ENCODE assay signal across 1 mouse cellular context in the genomic region with DNA sequence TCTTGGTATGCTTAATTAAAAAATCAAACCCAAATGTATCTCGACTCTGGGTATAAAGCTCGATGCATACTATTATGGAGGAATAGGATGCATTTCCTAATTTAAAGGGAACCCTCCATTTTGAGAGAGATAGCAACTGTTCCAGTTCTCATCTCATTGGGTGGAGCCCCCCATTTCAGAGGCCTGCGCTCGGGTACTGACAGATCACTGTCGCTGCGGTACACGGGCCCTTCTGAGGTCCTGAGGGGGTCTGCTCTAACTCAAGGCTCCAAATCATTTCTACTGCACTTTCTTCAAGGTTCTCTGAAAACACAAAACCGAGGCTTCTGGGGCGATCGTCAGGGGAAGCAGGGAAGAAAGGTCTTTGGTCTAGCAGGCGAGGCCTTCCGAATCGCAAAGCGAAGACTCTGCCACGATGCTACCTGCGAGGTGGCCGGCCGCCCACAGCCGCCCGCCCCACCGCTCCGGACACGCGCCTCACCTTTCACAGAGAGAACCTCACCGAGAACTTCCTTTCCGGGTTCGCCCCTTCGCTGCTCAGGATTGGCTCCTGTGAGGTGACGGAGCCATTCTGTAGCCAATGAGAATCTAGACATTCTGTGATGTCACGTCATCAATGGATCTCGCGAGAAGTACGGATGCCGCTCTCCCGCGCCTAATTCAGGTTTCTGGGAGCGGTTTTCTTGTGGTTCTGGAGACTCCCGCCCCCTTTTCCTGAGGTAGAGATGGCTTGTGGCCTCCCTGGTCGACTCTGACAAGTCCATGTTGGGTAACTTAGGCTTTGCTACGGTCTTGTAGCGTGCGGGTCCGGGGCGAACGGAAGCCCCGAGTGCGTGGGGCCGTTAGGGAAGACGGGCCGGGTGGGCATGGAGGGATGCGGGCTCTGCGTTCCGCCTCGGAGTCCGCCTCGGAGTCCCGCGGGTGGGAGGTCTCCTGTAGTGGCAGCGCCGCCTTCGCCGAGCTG.
TF ChIP-seq lines count a peak whose summit lies in the region.

A gene (plus strand): TSS at position 616 of the 964 bp plus-strand sequence.
A gene (minus strand): TSS at position 818 of the 964 bp plus-strand sequence.

TF ChIP-seq in CH12.LX, 34 proteins besides CTCF, POLR2A, EP300 and RAD21 (continued from another document):
- TF ChIP-seq ZKSCAN1 (IDR thresholded peaks at IDR 0.05; ENCODE audit: borderline replicate concordance, low read depth, low read length) (no peak), TBP (conservative IDR thresholded peaks at IDR 0.05; ENCODE audit: low read depth, low read length) (peak; percentile 67), RCOR1 (conservative IDR thresholded peaks at IDR 0.05; ENCODE audit: low read depth, low read length) (0 out of 2 replicates have a peak, but pooled peaks have one; percentile 6), JUND (conservative IDR thresholded peaks at IDR 0.05; ENCODE audit: low read depth, low read length) (no peak), SIN3A (IDR thresholded peaks at IDR 0.05; ENCODE audit: low read length) (peak; percentile 89), ELF1 (IDR thresholded peaks at IDR 0.05; ENCODE audit: low read depth, low read length) (peak; percentile 94), ZNF384 (IDR thresholded peaks at IDR 0.05; ENCODE audit: low read depth, low read length) (no peak), USF1 (IDR thresholded peaks at IDR 0.05; ENCODE audit: low read depth, low read length) (no peak), GABPA (IDR thresholded peaks at IDR 0.05; ENCODE audit: insufficient replicate concordance, low read depth, low read length) (no peak; the same call in 1 of the 2 replicates), TCF12 (IDR thresholded peaks at IDR 0.05; ENCODE audit: low read depth, low read length) (peak; percentile 69), MAX (IDR thresholded peaks at IDR 0.05; ENCODE audit: low read length) (peak; percentile 87), USF2 (conservative IDR thresholded peaks at IDR 0.05; ENCODE audit: low read depth, low read length) (no peak), NRF1 (IDR thresholded peaks at IDR 0.05; ENCODE audit: low read depth, low read length) (peak; percentile 27; the same call in 1 of the 2 replicates), ZC3H11A (IDR thresholded peaks at IDR 0.05; ENCODE audit: low read depth, low read length) (no peak), E2F4 (IDR thresholded peaks at IDR 0.05; ENCODE audit: insufficient replicate concordance, low read depth, low read length) (peak; percentile 89; the same call in 1 of the 2 replicates), JUN (IDR thresholded peaks at IDR 0.05; ENCODE audit: insufficient read depth, low read depth, low read length) (no peak), MAZ (IDR thresholded peaks at IDR 0.05; ENCODE audit: low read depth, low read length) (no peak), UBTF (IDR thresholded peaks at IDR 0.05; ENCODE audit: low read depth, low read length) (no peak), MEF2A (IDR thresholded peaks at IDR 0.05; ENCODE audit: borderline replicate concordance, low read depth, low read length) (no peak; the same call in 1 of the 2 replicates), CHD1 (IDR thresholded peaks at IDR 0.05; ENCODE audit: low read depth, low read length) (peak; percentile 23; the same call in 1 of the 2 replicates), MYC (IDR thresholded peaks at IDR 0.05; ENCODE audit: low read depth, low read length) (peak; percentile 80; the same call in 1 of the 2 replicates), BHLHE40 (IDR thresholded peaks at IDR 0.05; ENCODE audit: low read depth, low read length) (no peak), KAT2A (IDR thresholded peaks at IDR 0.05; ENCODE audit: insufficient replicate concordance, low read length) (peak; percentile 82; the same call in 1 of the 2 replicates), HCFC1 (IDR thresholded peaks at IDR 0.05; ENCODE audit: low read depth, low read length) (peak; percentile 83), CHD2 (IDR thresholded peaks at IDR 0.05; ENCODE audit: low read length) (peak; percentile 100), POLR2AphosphoS2 (IDR thresholded peaks at IDR 0.05; ENCODE audit: low read depth, low read length) (peak; percentile 44; the same call in 1 of the 2 replicates), IRF4 (IDR thresholded peaks at IDR 0.05; ENCODE audit: low read depth, low read length) (peak; percentile 13; the same call in 1 of the 2 replicates), SMC3 (IDR thresholded peaks at IDR 0.05; ENCODE audit: low read depth, low read length) (no peak), MAFK (IDR thresholded peaks at IDR 0.05; ENCODE audit: insufficient replicate concordance, low read length) (no peak)
